ENCODE assay signal across 8 mouse cellular contexts in the genomic region with DNA sequence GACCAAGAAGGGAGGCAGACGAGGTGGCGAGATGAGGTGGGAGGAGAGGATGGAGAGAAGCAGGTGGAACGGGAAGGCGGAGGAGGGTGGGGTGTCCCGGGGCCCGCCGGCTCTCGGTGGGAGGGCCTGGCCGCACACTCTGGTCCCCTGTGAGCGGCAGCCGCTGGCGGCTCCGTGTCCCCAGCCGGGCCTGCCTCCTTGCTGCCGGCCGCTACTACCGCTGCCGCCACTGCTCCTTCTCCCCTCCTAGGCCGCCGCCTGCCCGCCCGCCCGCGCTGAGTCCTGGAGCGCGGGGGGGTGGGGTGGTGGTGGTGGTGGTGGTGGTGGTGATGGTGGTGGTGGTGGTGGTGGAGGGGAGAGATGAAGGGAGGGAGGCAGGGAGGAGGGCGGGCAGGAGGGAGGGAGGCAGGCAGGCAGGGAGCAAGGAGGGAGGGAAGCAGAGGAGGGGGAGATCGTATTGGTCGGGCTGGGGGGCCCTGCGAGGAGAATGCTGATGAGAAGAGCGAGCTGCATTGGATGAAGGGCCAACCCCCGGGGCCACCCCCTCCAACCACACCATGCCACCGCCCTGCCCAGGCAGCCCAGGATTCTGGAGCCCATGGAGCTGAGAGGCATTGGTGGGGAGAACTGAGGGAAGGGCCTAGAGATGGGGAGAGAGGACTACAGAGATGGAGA. TPM values are rescaled to one million over a fixed set of nuclear protein-coding genes. Genes with fewer than 3 reads are reported as not detected.
DNase-seq lines count a peak whose midpoint lies in the region; ATAC-seq and TF ChIP-seq lines count a peak whose summit lies in the region.

No protein-coding gene starts in this region.

- peak overlapping the region; percentile 62 for H3K4me3 ChIP-seq in kidney, postnatal 0 days (replicated peaks; ENCODE audit: low read depth, low read length)
- H3K4me3 ChIP-seq in neural tube, embryonic 11.5 days (ENCODE audit: low read depth, low read length) = peak overlapping the region; percentile 54

- H3K4me2 ChIP-seq in kidney, postnatal 0 days (ENCODE audit: low read length) = peak overlapping the region; percentile 91
- peak overlapping the region; percentile 74 for H3K4me2 ChIP-seq in neural tube, embryonic 11.5 days (ENCODE audit: low read depth)

- peak; percentile 14; the same call in 1 of the 2 replicates for TF ChIP-seq CTCF in kidney, postnatal 0 days (IDR thresholded peaks at IDR 0.05; ENCODE audit: low read depth)

- peak overlapping the region; percentile 82 for H3K9ac ChIP-seq in kidney, postnatal 0 days (ENCODE audit: low read depth, low read length)
- peak overlapping the region; percentile 73 for H3K9ac ChIP-seq in neural tube, embryonic 11.5 days (ENCODE audit: low read length)

- peaks cover 19% of the 10 kb centered on the region; the same call in 1 of the 2 replicates for H3K4me1 ChIP-seq in kidney, postnatal 0 days (replicated peaks; ENCODE audit: insufficient read depth, low read length)
- peaks cover 31% of the 10 kb centered on the region for H3K4me1 ChIP-seq in neural tube, embryonic 11.5 days (ENCODE audit: control insufficient read depth, insufficient read depth, low read length)

- 0 out of 2 replicates have a peak, but pooled peaks cover under 1% of the 10 kb centered on the region for H3K36me3 ChIP-seq in kidney, postnatal 0 days (ENCODE audit: insufficient read depth, low read length)
- H3K36me3 ChIP-seq in neural tube, embryonic 11.5 days (ENCODE audit: control insufficient read depth, insufficient read depth, low read length) = peaks cover 2% of the 10 kb centered on the region; the same call in 1 of the 2 replicates

- intact Hi-C loops in heart, postnatal 25 days (cut with DNase I) = loop anchor here (10.0 kb wide), 1 partner anchor 188 kb away; a partner anchor contains a TSS

- WGBS in kidney, postnatal 0 days = 1% methylated on average over 14 of the region's 33 CpGs
- WGBS in neural tube, embryonic 11.5 days = under 1% methylated on average over 20 of the region's 33 CpGs

- no peaks in the 10 kb centered on the region for H3K9me3 ChIP-seq in kidney, postnatal 0 days (replicated peaks; ENCODE audit: low read length)
- H3K9me3 ChIP-seq in neural tube, embryonic 11.5 days (ENCODE audit: control insufficient read depth, low read length) = no peaks in the 10 kb centered on the region

- H3K27ac ChIP-seq in kidney, postnatal 0 days = peak overlapping the region; percentile 82
- peak overlapping the region; percentile 90 for H3K27ac ChIP-seq in neural tube, embryonic 11.5 days (ENCODE audit: low read depth, low read length)

- no peaks in the 10 kb centered on the region for H3K27me3 ChIP-seq in kidney, postnatal 0 days (ENCODE audit: insufficient read depth, low read length)
- H3K27me3 ChIP-seq in neural tube, embryonic 11.5 days (ENCODE audit: control insufficient read depth, insufficient read depth, low read length) = no peaks in the 10 kb centered on the region

- no peak for ATAC-seq in kidney, postnatal 0 days (replicated peaks; ENCODE audit: low FRiP score, low read depth)
- peak; percentile 2; the same call in 1 of the 2 replicates for ATAC-seq in neural tube, embryonic 11.5 days (ENCODE audit: insufficient read depth, low FRiP score, low TSS enrichment)

- DNase-seq in heart, adult 11 months = peak; percentile 94
- no peak for DNase-seq in heart, postnatal 25 days (ENCODE audit: low spot score)
- peak; percentile 75 for DNase-seq in cerebellum, adult 11-12 months
- DNase-seq in forelimb bud, embryonic 11.5 days (ENCODE audit: low read depth, low spot score) = peak; percentile 42
- DNase-seq in kidney, postnatal 0 days (ENCODE audit: low spot score) = peak; percentile 78
- DNase-seq in liver = peak; percentile 69
- peak; percentile 68 for DNase-seq in neural tube, embryonic 11.5 days (ENCODE audit: low spot score)
- DNase-seq in adipocyte (ENCODE audit: low spot score) = no peak

RNA-seq across cellular contexts. Expression of a gene that starts 0.5 kb away (rescaled TPM):
- total RNA-seq in heart, postnatal 25 days (2021) = 1 to 10 TPM; 9.8 to 9.9 TPM
- 23.5 and 24.9 TPM in 2 replicates for polyA plus RNA-seq in kidney, postnatal 0 days (2015; fragmentation: Nextera tagmentation; extraction: Ambion mirVana)
- 29.3 and 29.6 TPM in 2 replicates for polyA plus RNA-seq in neural tube, embryonic 11.5 days (2014; fragmentation: Nextera tagmentation; extraction: Ambion mirVana)

RNA-seq across cellular contexts. Expression of a gene that starts 0.7 kb away (rescaled TPM):
- 1 to 10 TPM; 4.5 to 4.8 TPM for total RNA-seq in heart, postnatal 25 days (2021)
- polyA plus RNA-seq in kidney, postnatal 0 days (2015; fragmentation: Nextera tagmentation; extraction: Ambion mirVana) = 3.4 and 3.5 TPM in 2 replicates
- 8.9 and 9.6 TPM in 2 replicates for polyA plus RNA-seq in neural tube, embryonic 11.5 days (2014; fragmentation: Nextera tagmentation; extraction: Ambion mirVana)

Comparison
In these comparisons a context has a peak if more than half of its experiments do, and no peak if none do; other contexts are left out.
1. DNase-seq: peak in heart, adult 11 months (single experiment), cerebellum, adult 11-12 months (single experiment), forelimb bud, embryonic 11.5 days (single experiment), kidney, postnatal 0 days (single experiment), liver (single experiment) and neural tube, embryonic 11.5 days (single experiment); none in heart, postnatal 25 days (single experiment) and adipocyte (single experiment).